Mouse (Mus musculus) liver, embryonic 14.5 days (tissue): ENCODE results near the gene Mgp. TPM values are rescaled to one million over a fixed set of nuclear protein-coding genes. Genes with fewer than 3 reads are reported as not detected.

Experiments used
- ATAC-seq: fragments of 200-750 bp; cut with Nextera tagmentation; 2 replicates; pipeline ENCODE4 v1.8.0; 2017; ENCODE audit warnings: moderate number of reproducible peaks, mild to moderate bottlenecking, moderate library complexity; ENCODE audit not compliant: insufficient read depth
- DNase-seq, 3 experiments: peaks; one replicate each; pipeline ENCODE4 v3.0.0-alpha.2; 2012 to 2013; ENCODE audit warnings: low read depth in 3 of 3, low spot score in 3 of 3
- H3K27ac ChIP-seq: fragments of 300-500 bp; sonication (generic); 2 replicates; pipeline ENCODE4 v1.5.1; 2014; ENCODE audit warnings: moderate library complexity, mild to moderate bottlenecking, control low read depth, inconsistent platforms
- H3K27me3 ChIP-seq: fragments of 300-500 bp; sonication (generic); 2 replicates; pipeline ENCODE4 v1.6.1; 2014; ENCODE audit warnings: mild to moderate bottlenecking, low read length, moderate library complexity; ENCODE audit not compliant: control insufficient read depth, insufficient read depth
- H3K36me3 ChIP-seq: fragments of 300-500 bp; sonication (generic); replicated peaks from 2 replicates; pipeline ENCODE4 v1.6.1; 2014; ENCODE audit warnings: low read depth; ENCODE audit not compliant: control insufficient read depth, insufficient read depth
- H3K4me1 ChIP-seq, 2 experiments: fragments of 200-500 bp in 1 of 2; fragments of 300-500 bp in 1 of 2; sonication (generic) in 1 of 2; replicated peaks; 2 replicates each; pipeline ENCODE4 v1.6.1; 2012 to 2014; ENCODE audit warnings: antibody characterized with exemption in 1 of 2, inconsistent platforms in 1 of 2, low read length in 1 of 2; ENCODE audit not compliant: control insufficient read depth in 2 of 2, insufficient read depth in 2 of 2
- H3K4me2 ChIP-seq: fragments of 300-500 bp; sonication (generic); 2 replicates; pipeline ENCODE4 v1.6.1; 2014; ENCODE audit warnings: low read depth, mild to moderate bottlenecking, control low read depth, moderate library complexity
- H3K4me3 ChIP-seq, 2 experiments: fragments of 200-500 bp in 1 of 2; fragments of 300-500 bp in 1 of 2; sonication (generic) in 1 of 2; 2 replicates each; pipeline ENCODE4 v1.5.1; 2012 to 2014; ENCODE audit warnings: low read depth in 2 of 2, low read length in 2 of 2, mild to moderate bottlenecking in 2 of 2, control low read depth in 1 of 2, inconsistent platforms in 1 of 2, moderate library complexity in 1 of 2; ENCODE audit not compliant: insufficient read depth in 1 of 2
- H3K9ac ChIP-seq: fragments of 300-500 bp; sonication (generic); replicated peaks from 2 replicates; pipeline ENCODE4 v1.6.1; 2014; ENCODE audit warnings: mild to moderate bottlenecking, control low read depth, moderate library complexity
- H3K9me3 ChIP-seq: fragments of 300-500 bp; sonication (generic); 2 replicates; pipeline ENCODE4 v1.6.1; 2016; ENCODE audit warnings: low read length, mixed read lengths; ENCODE audit not compliant: control insufficient read depth
- CTCF ChIP-seq: IDR thresholded peaks from 2 replicates; pipeline ENCODE4 v1.5.1; 2016; ENCODE audit warnings: antibody characterized with exemption, low read depth, control low read depth
- EP300 ChIP-seq: IDR thresholded peaks from 2 replicates; pipeline ENCODE4 v1.6.1; 2016; ENCODE audit warnings: antibody characterized with exemption, low read depth
- WGBS: fragments of 180-500 bp; shearing (Covaris S2); extraction: QIAGEN DNeasy Blood & Tissue Kit; methylation state at CpG from one replicate; pipeline ENCODE4 v1.1.7; 2014; ENCODE audit not compliant: insufficient replicate concordance; 5-methylcytosine and 5-hydroxymethylcytosine counted together
- polyA plus RNA-seq, 2 experiments: library from polyadenylated mRNA; depleted of rRNA in 1 of 2; stranded (reverse) in 1 of 2; unstranded in 1 of 2; fragments of >200 nt; fragmentation: Nextera tagmentation in 1 of 2; extraction: Ambion mirVana in 1 of 2; gene quantifications; 2 replicates each; pipeline versions ENCODE4 v1.2.1 to v1.2.3; 2012 to 2014

The Mgp gene
- polyA plus RNA-seq, 2 experiments, result 0.96 to 1.6 TPM

GRCm38 (mm10) chr6:136921601-136922000 is 46.0 kb upstream of the Mgp start:
- DNase-seq, result no peak
- Histone ChIP-seq H3K9ac (no peak overlapping the region), H3K27ac (no peak overlapping the region), H3K4me1 (no peaks in the 10 kb centered on the region), H3K4me3 (no peak overlapping the region), H3K9me3 (no peaks in the 10 kb centered on the region), H3K4me2 (no peak overlapping the region), H3K36me3 (no peaks in the 10 kb centered on the region), H3K27me3 (no peaks in the 10 kb centered on the region)
- 66% methylated on average over 7 of the region's 7 CpGs for WGBS
- no peak for ATAC-seq
- no peak for TF ChIP-seq CTCF
- no peak for TF ChIP-seq EP300

- Histone ChIP-seq H3K9ac (no peak overlapping the region), H3K36me3 (no peaks in the 10 kb centered on the region), H3K9me3 (no peaks in the 10 kb centered on the region), H3K4me3 (no peak overlapping the region), H3K27ac (no peak overlapping the region), H3K4me1 (no peaks in the 10 kb centered on the region), H3K4me2 (no peak overlapping the region), H3K27me3 (no peaks in the 10 kb centered on the region)
- DNase-seq (peak in 2 of 3 experiments; percentile 43 to 48), ATAC-seq (0 out of 2 replicates have a peak, but pooled peaks have one; percentile 32)
- WGBS, result 30% methylated on average over 16 of the region's 16 CpGs
- peak; percentile 86 for TF ChIP-seq CTCF
- no peak for TF ChIP-seq EP300
Measured at GRCm38 (mm10) chr6:136920320-136921257, 45.0 kb upstream of the Mgp start.

- no peak overlapping the region for H3K27ac ChIP-seq
- 40% methylated on average over 2 of the region's 2 CpGs for WGBS
- ATAC-seq, result no peak
- no peaks in the 10 kb centered on the region for H3K27me3 ChIP-seq
- DNase-seq, result no peak
- no peak overlapping the region for H3K4me3 ChIP-seq
- TF ChIP-seq CTCF (no peak), EP300 (no peak)
- no peak overlapping the region for H3K9ac ChIP-seq
- no peaks in the 10 kb centered on the region for H3K9me3 ChIP-seq
- H3K4me1 ChIP-seq, result no peaks in the 10 kb centered on the region
- no peak overlapping the region for H3K4me2 ChIP-seq
- no peaks in the 10 kb centered on the region for H3K36me3 ChIP-seq
Measured at GRCm38 (mm10) chr6:136917885-136918284, 42.3 kb upstream of the Mgp start.

- 66% methylated on average over 8 of the region's 8 CpGs for WGBS
- H3K4me2 ChIP-seq, result no peak overlapping the region
- TF ChIP-seq CTCF (no peak), EP300 (no peak)
- no peaks in the 10 kb centered on the region for H3K36me3 ChIP-seq
- no peaks in the 10 kb centered on the region for H3K9me3 ChIP-seq
- H3K4me3 ChIP-seq, result no peak overlapping the region
- no peak for ATAC-seq
- H3K27me3 ChIP-seq, result no peaks in the 10 kb centered on the region
- DNase-seq, result no peak
- H3K9ac ChIP-seq, result no peak overlapping the region
- H3K4me1 ChIP-seq, result no peaks in the 10 kb centered on the region
- H3K27ac ChIP-seq, result no peak overlapping the region
Measured at GRCm38 (mm10) chr6:136915721-136916395, 40.2 kb upstream of the Mgp start.

- ATAC-seq, result no peak
- Histone ChIP-seq H3K4me3 (no peak overlapping the region), H3K4me1 (no peaks in the 10 kb centered on the region), H3K27me3 (no peaks in the 10 kb centered on the region), H3K4me2 (no peak overlapping the region), H3K27ac (no peak overlapping the region), H3K9me3 (no peaks in the 10 kb centered on the region), H3K36me3 (no peaks in the 10 kb centered on the region), H3K9ac (no peak overlapping the region)
- TF ChIP-seq CTCF (no peak), EP300 (no peak)
- DNase-seq, result no peak
- WGBS, result 76% methylated on average over 6 of the region's 6 CpGs
Measured at GRCm38 (mm10) chr6:136914234-136914633, 38.6 kb upstream of the Mgp start.
